Mouse (Mus musculus) limb, embryonic 15.5 days (tissue): ENCODE results near the gene Atp2b4. TPM values are rescaled to one million over a fixed set of nuclear protein-coding genes. Genes with fewer than 3 reads are reported as not detected.
"Not testable (repeated sequence)": the region's sequence is repeated elsewhere in the genome, so short reads cannot be mapped to it uniquely, and the experiment has no call there.

Experiments
- ATAC-seq: fragments of 200-750 bp; cut with Nextera tagmentation; 2 replicates; pipeline ENCODE4 v1.8.0; 2017; ENCODE audit warnings: low read depth, moderate TSS enrichment; ENCODE audit not compliant: insufficient number of reproducible peaks, low FRiP score, low TSS enrichment
- H3K27ac ChIP-seq: fragments of 300-500 bp; sonication (generic); 2 replicates; pipeline ENCODE4 v1.5.1; 2015; ENCODE audit warnings: moderate library complexity, mild to moderate bottlenecking, inconsistent platforms
- H3K27me3 ChIP-seq: fragments of 300-500 bp; sonication (generic); 2 replicates; pipeline ENCODE4 v1.6.1; 2015; ENCODE audit warnings: inconsistent platforms
- H3K36me3 ChIP-seq: fragments of 300-500 bp; sonication (generic); 2 replicates; pipeline ENCODE4 v1.6.1; 2015; ENCODE audit warnings: inconsistent platforms
- H3K4me1 ChIP-seq: fragments of 300-500 bp; sonication (generic); 2 replicates; pipeline ENCODE4 v1.6.1; 2015; ENCODE audit warnings: inconsistent platforms
- H3K4me2 ChIP-seq: fragments of 300-500 bp; sonication (generic); 2 replicates; pipeline ENCODE4 v1.6.1; 2015; ENCODE audit warnings: mild to moderate bottlenecking, inconsistent platforms
- H3K4me3 ChIP-seq: fragments of 300-500 bp; sonication (generic); 2 replicates; pipeline ENCODE4 v1.5.1; 2015; ENCODE audit warnings: mild to moderate bottlenecking, inconsistent platforms
- H3K9ac ChIP-seq: fragments of 300-500 bp; sonication (generic); 2 replicates; pipeline ENCODE4 v1.6.1; 2015; ENCODE audit warnings: inconsistent platforms
- H3K9me3 ChIP-seq: fragments of 300-500 bp; sonication (generic); 2 replicates; pipeline ENCODE4 v1.6.1; 2016; ENCODE audit warnings: inconsistent platforms
- WGBS: fragments of 180-500 bp; shearing (Covaris S2); methylation state at CpG from one replicate; pipeline ENCODE4 v1.1.7; 2015; 5-methylcytosine and 5-hydroxymethylcytosine counted together
- polyA plus RNA-seq: library from polyadenylated mRNA; unstranded; fragments of >200 nt; fragmentation: Nextera tagmentation; extraction: Ambion mirVana; gene quantifications from 2 replicates; pipeline ENCODE4 v1.2.1, GENCODE M21; 2015

Gene Atp2b4
- polyA plus RNA-seq, 1 experiment from 2014 or later = 22.4 TPM

GRCm38 (mm10) chr1:133712288-133713008 is 88.4 kb downstream of the Atp2b4 start:
- no peak overlapping the region for H3K9ac ChIP-seq
- no peaks in the 10 kb centered on the region for H3K9me3 ChIP-seq
- whole genome bisulfite sequencing = 35% methylated on average over 12 of the region's 12 CpGs
- peaks cover 29% of the 10 kb centered on the region for H3K36me3 ChIP-seq
- peaks cover 23% of the 10 kb centered on the region for H3K4me1 ChIP-seq
- no peak for ATAC-seq
- peak overlapping the region; percentile 57; the same call in 1 of the 2 replicates for H3K27ac ChIP-seq
- no peak overlapping the region for H3K4me2 ChIP-seq
- H3K4me3 ChIP-seq = no peak overlapping the region
- no peaks in the 10 kb centered on the region for H3K27me3 ChIP-seq

- Histone ChIP-seq H3K9me3 (no peaks in the 10 kb centered on the region), H3K9ac (no peak overlapping the region), H3K4me2 (no peak overlapping the region), H3K27me3 (no peaks in the 10 kb centered on the region), H3K4me1 (peaks cover 23% of the 10 kb centered on the region), H3K4me3 (no peak overlapping the region), H3K36me3 (peaks cover 29% of the 10 kb centered on the region), H3K27ac (no peak overlapping the region)
- no peak for ATAC-seq
- 35% methylated on average over 6 of the region's 6 CpGs for WGBS
Observed at GRCm38 (mm10) chr1:133711376-133711775, 89.5 kb downstream of the Atp2b4 start.

GRCm38 (mm10) chr1:133710895-133711294 is 89.9 kb downstream of the Atp2b4 start:
- ATAC-seq = no peak
- no peak overlapping the region for H3K4me3 ChIP-seq
- H3K36me3 ChIP-seq = peaks cover 32% of the 10 kb centered on the region
- H3K27ac ChIP-seq = no peak overlapping the region
- H3K4me2 ChIP-seq = no peak overlapping the region
- H3K9me3 ChIP-seq = no peaks in the 10 kb centered on the region
- H3K4me1 ChIP-seq = peaks cover 23% of the 10 kb centered on the region
- 56% methylated on average over 6 of the region's 6 CpGs for WGBS
- no peaks in the 10 kb centered on the region for H3K27me3 ChIP-seq
- no peak overlapping the region for H3K9ac ChIP-seq

- no peak for ATAC-seq
- no peaks in the 10 kb centered on the region for H3K9me3 ChIP-seq
- H3K27me3 ChIP-seq = no peaks in the 10 kb centered on the region
- H3K9ac ChIP-seq = no peak overlapping the region
- no peak overlapping the region for H3K27ac ChIP-seq
- WGBS = 52% methylated on average over 3 of the region's 3 CpGs
- peaks cover 23% of the 10 kb centered on the region for H3K4me1 ChIP-seq
- no peak overlapping the region for H3K4me3 ChIP-seq
- H3K4me2 ChIP-seq = no peak overlapping the region
- peaks cover 25% of the 10 kb centered on the region for H3K36me3 ChIP-seq
Observed at GRCm38 (mm10) chr1:133709292-133709691, 91.5 kb downstream of the Atp2b4 start.

- not testable (repeated sequence) for H3K27me3 ChIP-seq, ATAC-seq, H3K9me3 ChIP-seq, H3K4me1 ChIP-seq, H3K27ac ChIP-seq, H3K4me3 ChIP-seq, H3K4me2 ChIP-seq, H3K9ac ChIP-seq
- peaks cover 15% of the 10 kb centered on the region for H3K36me3 ChIP-seq
- WGBS = 33% methylated on average over 1 of the region's 2 CpGs
Observed at GRCm38 (mm10) chr1:133701824-133702223, 99.0 kb downstream of the Atp2b4 start.

GRCm38 (mm10) chr1:133697935-133698620 is 102.8 kb downstream of the Atp2b4 start:
- H3K27me3 ChIP-seq = no peaks in the 10 kb centered on the region
- peaks cover 34% of the 10 kb centered on the region for H3K4me1 ChIP-seq
- no peak for ATAC-seq
- H3K9ac ChIP-seq = no peak overlapping the region
- H3K27ac ChIP-seq = no peak overlapping the region
- no peaks in the 10 kb centered on the region for H3K9me3 ChIP-seq
- 94% methylated on average over 12 of the region's 12 CpGs for WGBS
- no peak overlapping the region for H3K4me3 ChIP-seq
- peaks cover 2% of the 10 kb centered on the region; the same call in 1 of the 2 replicates for H3K36me3 ChIP-seq
- no peak overlapping the region for H3K4me2 ChIP-seq

GRCm38 (mm10) chr1:133695901-133696300 is 104.9 kb downstream of the Atp2b4 start:
- H3K4me2 ChIP-seq = 0 out of 2 replicates have a peak overlapping the region, but pooled peaks have one; percentile 19
- WGBS = 26% methylated on average over 7 of the region's 7 CpGs
- H3K4me3 ChIP-seq = no peak overlapping the region
- H3K9me3 ChIP-seq = no peaks in the 10 kb centered on the region
- ATAC-seq = 0 out of 2 replicates have a peak, but pooled peaks have one; percentile 40
- no peaks in the 10 kb centered on the region for H3K36me3 ChIP-seq
- H3K27ac ChIP-seq = peak overlapping the region; percentile 79
- H3K9ac ChIP-seq = no peak overlapping the region
- H3K27me3 ChIP-seq = no peaks in the 10 kb centered on the region
- peaks cover 34% of the 10 kb centered on the region for H3K4me1 ChIP-seq

- Histone ChIP-seq H3K9ac (no peak overlapping the region), H3K4me1 (peaks cover 36% of the 10 kb centered on the region), H3K4me2 (no peak overlapping the region), H3K4me3 (no peak overlapping the region), H3K27ac (peak overlapping the region; percentile 73), H3K27me3 (no peaks in the 10 kb centered on the region), H3K36me3 (no peaks in the 10 kb centered on the region), H3K9me3 (no peaks in the 10 kb centered on the region)
- 91% methylated on average over 1 of the region's 1 CpGs for WGBS
- ATAC-seq = no peak
Observed at GRCm38 (mm10) chr1:133694876-133695275, 106.0 kb downstream of the Atp2b4 start.

GRCm38 (mm10) chr1:133694301-133694700 is 106.5 kb downstream of the Atp2b4 start:
- WGBS = 7% methylated on average over 1 of the region's 1 CpGs
- no peak for ATAC-seq
- Histone ChIP-seq H3K27ac (peak overlapping the region; percentile 73), H3K27me3 (no peaks in the 10 kb centered on the region), H3K36me3 (no peaks in the 10 kb centered on the region), H3K9ac (no peak overlapping the region), H3K4me2 (no peak overlapping the region), H3K4me3 (no peak overlapping the region), H3K4me1 (peaks cover 36% of the 10 kb centered on the region), H3K9me3 (no peaks in the 10 kb centered on the region)

- Histone ChIP-seq H3K27me3 (no peaks in the 10 kb centered on the region), H3K36me3 (no peaks in the 10 kb centered on the region), H3K9ac (no peak overlapping the region), H3K4me2 (no peak overlapping the region), H3K4me1 (peaks cover 36% of the 10 kb centered on the region), H3K4me3 (no peak overlapping the region), H3K27ac (peak overlapping the region; percentile 68), H3K9me3 (no peaks in the 10 kb centered on the region)
- WGBS = 52% methylated on average over 11 of the region's 11 CpGs
- ATAC-seq = no peak
Observed at GRCm38 (mm10) chr1:133693536-133694114, 107.2 kb downstream of the Atp2b4 start.

GRCm38 (mm10) chr1:133692195-133692594 is 108.6 kb downstream of the Atp2b4 start:
- Histone ChIP-seq H3K4me3 (no peak overlapping the region), H3K27me3 (no peaks in the 10 kb centered on the region), H3K4me1 (peaks cover 36% of the 10 kb centered on the region), H3K4me2 (no peak overlapping the region), H3K9ac (no peak overlapping the region), H3K27ac (no peak overlapping the region), H3K36me3 (no peaks in the 10 kb centered on the region), H3K9me3 (no peaks in the 10 kb centered on the region)
- ATAC-seq = no peak
- WGBS = 56% methylated on average over 4 of the region's 4 CpGs

GRCm38 (mm10) chr1:133691046-133691445 is 109.8 kb downstream of the Atp2b4 start:
- no peak overlapping the region for H3K4me3 ChIP-seq
- H3K9me3 ChIP-seq = no peaks in the 10 kb centered on the region
- H3K4me1 ChIP-seq = peaks cover 25% of the 10 kb centered on the region
- H3K4me2 ChIP-seq = no peak overlapping the region
- H3K27ac ChIP-seq = no peak overlapping the region
- H3K36me3 ChIP-seq = no peaks in the 10 kb centered on the region
- no peaks in the 10 kb centered on the region for H3K27me3 ChIP-seq
- H3K9ac ChIP-seq = no peak overlapping the region
- 85% methylated on average over 6 of the region's 6 CpGs for WGBS
- ATAC-seq = no peak
